Mouse (Mus musculus) liver, embryonic 16.5 days (tissue): ENCODE data around the gene Gm4969. TPM values are rescaled to one million over a fixed set of nuclear protein-coding genes. Genes with fewer than 3 reads are reported as not detected.

Experiments
- microRNA-seq: library from miRNA; unstranded; fragments of <30 nt; microRNA quantifications from one replicate; pipeline ENCODE4, GENCODE M21; 2016
- polyA plus RNA-seq: library from polyadenylated mRNA; unstranded; fragments of >200 nt; fragmentation: Nextera tagmentation; extraction: Ambion mirVana; gene quantifications from 2 replicates; pipeline ENCODE4 v1.2.1, GENCODE M21; 2015

Gene Gm4969
- polyA plus RNA-seq, 1 experiment from 2014 or later = 0.11 TPM

Small RNA genes lying within 50 kb of the gene (microRNA-seq; reads per million reads assigned to microRNA genes)
- not detected for gene Mir3100

Other genes with a start within 250 kb of the Gm4969 start
- 76.1 and 87.5 TPM in 2 replicates for gene Pglyrp1, start 247.0 kb downstream of the Gm4969 start, polyA plus RNA-seq
- 7.9 and 8.4 TPM in 2 replicates for gene Ccdc61, start 208.0 kb downstream of the Gm4969 start, polyA plus RNA-seq
- gene Nova2, start 192.5 kb downstream of the Gm4969 start, polyA plus RNA-seq = 0.06 and 0.09 TPM in 2 replicates
- gene Nanos2, start 131.0 kb downstream of the Gm4969 start, polyA plus RNA-seq = not detected in 2 replicates
- gene Mypop, start 127.1 kb downstream of the Gm4969 start, polyA plus RNA-seq = 0.12 and 0.48 TPM in 2 replicates
- 6.4 and 6.6 TPM in 2 replicates for gene Irf2bp1, start 114.3 kb downstream of the Gm4969 start, polyA plus RNA-seq
- 60.8 and 63.7 TPM in 2 replicates for gene Foxa3, start 94.8 kb downstream of the Gm4969 start, polyA plus RNA-seq
- 13.8 TPM in 2 replicates for gene Sympk, start 94.0 kb downstream of the Gm4969 start, polyA plus RNA-seq
- gene Rsph6a, start 63.7 kb downstream of the Gm4969 start, polyA plus RNA-seq = not detected in 2 replicates
- 2.4 and 3.5 TPM in 2 replicates for gene Dmwd, start 42.1 kb downstream of the Gm4969 start, polyA plus RNA-seq
- gene Dmpk, start 34.5 kb downstream of the Gm4969 start, polyA plus RNA-seq = 12.2 and 17.1 TPM in 2 replicates
- 0.77 and 0.93 TPM in 2 replicates for gene Six5, start 23.8 kb downstream of the Gm4969 start, polyA plus RNA-seq
- 4.7 and 5.2 TPM in 2 replicates for gene Fbxo46, start 1.5 kb upstream of the Gm4969 start, polyA plus RNA-seq
- gene Qpctl, start 30.9 kb upstream of the Gm4969 start, polyA plus RNA-seq = 3.9 and 4.0 TPM in 2 replicates
- 47.9 and 54.4 TPM in 2 replicates for gene Snrpd2, start 31.4 kb upstream of the Gm4969 start, polyA plus RNA-seq
- 0.99 and 2.1 TPM in 2 replicates for gene Gipr, start 47.8 kb upstream of the Gm4969 start, polyA plus RNA-seq
- 4.0 and 5.0 TPM in 2 replicates for gene Eml2, start 58.1 kb upstream of the Gm4969 start, polyA plus RNA-seq
- gene Gpr4, start 94.2 kb upstream of the Gm4969 start, polyA plus RNA-seq = 0.49 and 0.60 TPM in 2 replicates
- gene Opa3, start 110.0 kb upstream of the Gm4969 start, polyA plus RNA-seq = 13.2 and 14.3 TPM in 2 replicates
- 32.8 and 33.0 TPM in 2 replicates for gene Vasp, start 153.4 kb upstream of the Gm4969 start, polyA plus RNA-seq
- gene Ppm1n, start 161.7 kb upstream of the Gm4969 start, polyA plus RNA-seq = 0.11 TPM in 1 of 2 replicates, not detected in the other
- gene Rtn2, start 164.3 kb upstream of the Gm4969 start, polyA plus RNA-seq = 2.9 and 4.1 TPM in 2 replicates
- gene Fosb, start 191.7 kb upstream of the Gm4969 start, polyA plus RNA-seq = not detected in 2 replicates
- gene Ercc1, start 226.4 kb upstream of the Gm4969 start, polyA plus RNA-seq = 11.4 and 14.5 TPM in 2 replicates
- 6.8 TPM in 2 replicates for gene Cd3eap, start 241.1 kb upstream of the Gm4969 start, polyA plus RNA-seq
- gene Ppp1r13l, start 241.4 kb upstream of the Gm4969 start, polyA plus RNA-seq = 0.57 and 0.85 TPM in 2 replicates